Mouse (Mus musculus): ENCODE results near the gene Fez2.

- no peak for TF ChIP-seq CTCF (IDR thresholded peaks at IDR 0.05; ENCODE audit: borderline replicate concordance, insufficient read depth, low read length)
- no peak for TF ChIP-seq POLR2A (IDR thresholded peaks at IDR 0.05; ENCODE audit: low read depth, low read length)
These were observed 16.6 kb downstream of the Fez2 start for GRCm38 (mm10) chr17:78401311-78401710.
